Mouse (Mus musculus): Measurements from ENCODE around the gene Cks2.

DNA sequence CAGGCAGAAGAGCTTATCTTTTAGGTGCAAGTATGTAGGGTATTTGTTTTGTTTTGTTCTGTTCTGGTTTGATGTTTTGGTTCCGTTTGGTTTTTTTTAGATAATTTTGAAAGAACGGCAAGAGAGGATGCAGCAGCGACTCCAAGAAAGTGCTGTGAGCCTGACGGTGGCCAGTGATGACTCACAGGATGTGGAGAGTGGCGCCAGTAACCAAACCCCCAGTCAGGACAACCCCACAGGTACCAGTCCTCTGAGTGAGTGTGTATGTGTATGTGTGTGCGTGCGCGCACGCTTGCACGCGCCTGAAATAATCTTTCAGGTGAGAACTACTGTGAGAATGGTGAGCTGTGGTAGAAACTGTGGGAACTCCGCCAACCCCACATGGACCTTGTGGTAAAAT lies 32.0 kb downstream of the Cks2 start:
- TF ChIP-seq POLR2A (IDR thresholded peaks at IDR 0.05; ENCODE audit: insufficient read length, low read depth) (no peak), MYOD1 (IDR thresholded peaks at IDR 0.05; ENCODE audit: control insufficient read depth in 1 of 3, insufficient read length in 2 of 3, low read depth in 2 of 3) (no peak), USF1 (IDR thresholded peaks at IDR 0.05; ENCODE audit: low read depth) (no peak), SRF (IDR thresholded peaks at IDR 0.05; ENCODE audit: control insufficient read depth, insufficient read length, low read depth) (no peak)

All from myocyte (in vitro differentiated cells).